8 mouse cellular contexts compared by ENCODE assay signal in the genomic region with DNA sequence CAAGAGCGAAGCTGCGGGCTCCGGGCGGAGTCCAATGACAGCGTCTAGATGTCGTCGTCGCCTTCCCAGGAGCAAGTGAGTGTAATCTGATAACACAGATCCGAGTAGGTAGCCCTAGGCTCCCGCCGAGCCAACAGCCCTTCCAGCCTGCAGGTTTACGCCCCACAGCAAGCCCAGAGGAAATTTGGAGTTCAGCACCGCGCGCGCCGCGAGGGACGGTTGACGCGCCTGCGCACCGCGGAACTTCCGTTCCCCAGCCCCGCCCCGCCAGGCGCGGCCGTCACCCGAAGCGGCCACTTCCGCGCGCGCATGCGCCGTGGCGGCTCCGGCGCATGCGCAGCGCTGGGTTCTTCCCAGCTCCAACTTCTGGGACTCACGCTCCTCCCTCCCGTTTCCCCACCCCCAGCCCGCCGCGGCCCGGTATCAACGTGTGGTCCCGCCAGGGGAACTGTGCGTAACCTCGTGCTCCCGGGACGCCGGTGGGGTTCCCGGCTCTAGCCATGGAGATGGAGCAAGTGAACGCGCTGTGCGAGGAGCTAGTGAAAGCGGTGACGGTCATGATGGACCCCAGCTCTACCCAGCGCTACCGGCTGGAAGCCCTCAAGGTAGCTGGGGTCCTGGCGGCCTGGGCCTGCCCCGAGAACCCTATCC. TPM values are rescaled to one million over a fixed set of nuclear protein-coding genes. Genes with fewer than 3 reads are reported as not detected.
DNase-seq lines count a peak whose midpoint lies in the region; ATAC-seq and TF ChIP-seq lines count a peak whose summit lies in the region.

A gene (minus strand): TSS at position 225 of the 651 bp plus-strand sequence.
A gene (plus strand): TSS at position 362 of the 651 bp plus-strand sequence.

- peak; percentile 88 for ATAC-seq in embryonic facial prominence, embryonic 13.5 days (ENCODE audit: insufficient number of reproducible peaks, insufficient read depth, low FRiP score, low TSS enrichment, low read depth)
- peak; percentile 95 for ATAC-seq in limb, embryonic 13.5 days (ENCODE audit: low FRiP score, low read depth)
- peak; percentile 94 for ATAC-seq in midbrain, embryonic 16.5 days

- TF ChIP-seq EP300 in heart, adult 2 months (IDR thresholded peaks at IDR 0.05; ENCODE audit: insufficient read depth, low read depth, low read length) = no peak

- TF ChIP-seq POLR2A in heart, adult 2 months (IDR thresholded peaks at IDR 0.05; ENCODE audit: insufficient read depth, low read depth, low read length) = peak; percentile 83

- peak within 1 kb of the TSS; percentile 87 for H3K4me2 ChIP-seq in embryonic facial prominence, embryonic 13.5 days
- peak within 1 kb of the TSS; percentile 92 for H3K4me2 ChIP-seq in limb, embryonic 13.5 days (replicated peaks)
- H3K4me2 ChIP-seq in midbrain, embryonic 16.5 days (ENCODE audit: low read length) = peak within 1 kb of the TSS; percentile 91

- H3K9me3 ChIP-seq in embryonic facial prominence, embryonic 13.5 days = no peaks in the 10 kb centered on the region
- H3K9me3 ChIP-seq in limb, embryonic 13.5 days = no peaks in the 10 kb centered on the region
- no peaks in the 10 kb centered on the region for H3K9me3 ChIP-seq in midbrain, embryonic 16.5 days (replicated peaks; ENCODE audit: control insufficient read depth, low read length, poor library complexity, severe bottlenecking)

- H3K27ac ChIP-seq in embryonic facial prominence, embryonic 13.5 days = peak within 1 kb of the TSS; percentile 86
- peak within 1 kb of the TSS; percentile 76 for H3K27ac ChIP-seq in heart, adult 2 months
- H3K27ac ChIP-seq in limb, embryonic 13.5 days = peak within 1 kb of the TSS; percentile 83
- peak within 1 kb of the TSS; percentile 81 for H3K27ac ChIP-seq in midbrain, embryonic 16.5 days (ENCODE audit: low read length)

- 0% methylated on average over 66 of the region's 66 CpGs for WGBS in embryonic facial prominence, embryonic 13.5 days
- WGBS in heart, adult 2 months = under 1% methylated on average over 66 of the region's 66 CpGs
- under 1% methylated on average over 66 of the region's 66 CpGs for WGBS in limb, embryonic 13.5 days
- under 1% methylated on average over 66 of the region's 66 CpGs for WGBS in midbrain, embryonic 16.5 days

- H3K9ac ChIP-seq in embryonic facial prominence, embryonic 13.5 days = peak within 1 kb of the TSS; percentile 95
- peak within 1 kb of the TSS; percentile 88 for H3K9ac ChIP-seq in heart, adult 2 months (ENCODE audit: low read depth, low read length)
- peak within 1 kb of the TSS; percentile 94 for H3K9ac ChIP-seq in limb, embryonic 13.5 days
- peak within 1 kb of the TSS; percentile 83 for H3K9ac ChIP-seq in midbrain, embryonic 16.5 days (ENCODE audit: low read depth, low read length)

- peak; percentile 34 for TF ChIP-seq CTCF in heart, adult 2 months (IDR thresholded peaks at IDR 0.05)

- peaks cover 50% of the 10 kb centered on the region for H3K36me3 ChIP-seq in embryonic facial prominence, embryonic 13.5 days
- peaks cover 7% of the 10 kb centered on the region for H3K36me3 ChIP-seq in heart, adult 2 months (ENCODE audit: control insufficient read depth, insufficient read depth, low read length)
- peaks cover 48% of the 10 kb centered on the region for H3K36me3 ChIP-seq in limb, embryonic 13.5 days
- H3K36me3 ChIP-seq in midbrain, embryonic 16.5 days (ENCODE audit: control insufficient read depth, insufficient read depth, low read length) = peaks cover 16% of the 10 kb centered on the region

- peaks cover 28% of the 10 kb centered on the region for H3K4me1 ChIP-seq in embryonic facial prominence, embryonic 13.5 days
- peaks cover 2% of the 10 kb centered on the region for H3K4me1 ChIP-seq in heart, adult 2 months (ENCODE audit: control insufficient read depth, insufficient read depth, low read length)
- H3K4me1 ChIP-seq in limb, embryonic 13.5 days = peaks cover 26% of the 10 kb centered on the region
- H3K4me1 ChIP-seq in midbrain, embryonic 16.5 days (ENCODE audit: control insufficient read depth, insufficient read depth, low read length) = peaks cover 25% of the 10 kb centered on the region

- H3K27me3 ChIP-seq in embryonic facial prominence, embryonic 13.5 days = no peaks in the 10 kb centered on the region
- H3K27me3 ChIP-seq in heart, adult 2 months (ENCODE audit: control insufficient read depth, insufficient read depth, low read length) = no peaks in the 10 kb centered on the region
- no peaks in the 10 kb centered on the region for H3K27me3 ChIP-seq in limb, embryonic 13.5 days
- H3K27me3 ChIP-seq in midbrain, embryonic 16.5 days (ENCODE audit: control insufficient read depth, insufficient read depth, low read depth, low read length) = no peaks in the 10 kb centered on the region

- DNase-seq in 3134 (ENCODE audit: extremely low read depth, insufficient read length, low spot score) = peak; percentile 99
- peak; percentile 94 to 96 for DNase-seq in adrenal gland, postnatal 36 days
- peak; percentile 95 for DNase-seq in heart, adult 2 months
- DNase-seq in kidney, adult 8-10 months = peak; percentile 91 to 92
- DNase-seq in spleen, postnatal 10 days (ENCODE audit: low spot score in 2 of 2) = peak; percentile 92 to 96

- intact Hi-C loops in heart, adult 2 months (cut with DNase I) = loop anchor here (2.0 to 5.0 kb wide), 2 partner anchors 35 to 44 kb away; no protein-coding TSS in a partner anchor

- H3K4me3 ChIP-seq in embryonic facial prominence, embryonic 13.5 days = peak within 1 kb of the TSS; percentile 95
- peak within 1 kb of the TSS; percentile 74 for H3K4me3 ChIP-seq in heart, adult 2 months
- H3K4me3 ChIP-seq in limb, embryonic 13.5 days = peak within 1 kb of the TSS; percentile 92
- peak within 1 kb of the TSS; percentile 95 for H3K4me3 ChIP-seq in midbrain, embryonic 16.5 days (ENCODE audit: low read depth, low read length)

- no peaks in the 10 kb centered on the region for H3K79me2 ChIP-seq in heart, adult 2 months (replicated peaks; ENCODE audit: control insufficient read depth, insufficient read depth, low read length)

RNA-seq across cellular contexts. Expression of the first gene that starts in this region (rescaled TPM):
- total RNA-seq in adrenal gland, postnatal 36 days (2021) = 10 to 100 TPM; 43.3 to 45.3 TPM
- 20.4 and 24.4 TPM in 2 replicates for polyA plus RNA-seq in embryonic facial prominence, embryonic 13.5 days (2015; fragmentation: Nextera tagmentation; extraction: Ambion mirVana)
- total RNA-seq in heart, adult 2 months (2021) = 1 to 10 TPM; 8.2 to 8.3 TPM
- polyA plus RNA-seq in heart, adult 2 months (2012; rRNA removed) = 3.5 and 4.6 TPM in 2 replicates
- polyA plus RNA-seq in limb, embryonic 13.5 days (2015; fragmentation: Nextera tagmentation; extraction: Ambion mirVana) = 18.9 and 19.2 TPM in 2 replicates
- 7.7 and 7.8 TPM in 2 replicates for polyA plus RNA-seq in midbrain, embryonic 16.5 days (2015; fragmentation: Nextera tagmentation; extraction: Ambion mirVana)

RNA-seq across cellular contexts. Expression of the second gene that starts in this region (rescaled TPM):
- 10 to 100 TPM; 81.4 to 87.7 TPM for total RNA-seq in adrenal gland, postnatal 36 days (2021)
- polyA plus RNA-seq in embryonic facial prominence, embryonic 13.5 days (2015; fragmentation: Nextera tagmentation; extraction: Ambion mirVana) = 43.6 and 43.8 TPM in 2 replicates
- 10 to 100 TPM; 21.5 to 22.0 TPM for total RNA-seq in heart, adult 2 months (2021)
- 14.2 and 21.5 TPM in 2 replicates for polyA plus RNA-seq in heart, adult 2 months (2012; rRNA removed)
- 43.1 and 48.5 TPM in 2 replicates for polyA plus RNA-seq in limb, embryonic 13.5 days (2015; fragmentation: Nextera tagmentation; extraction: Ambion mirVana)
- polyA plus RNA-seq in midbrain, embryonic 16.5 days (2015; fragmentation: Nextera tagmentation; extraction: Ambion mirVana) = 36.0 and 37.4 TPM in 2 replicates

Comparison
In these comparisons a context has a peak if more than half of its experiments do, and no peak if none do; other contexts are left out.
1. Peak in every context shown above with its lines: DNase-seq, ATAC-seq, H3K4me3 ChIP-seq and H3K27ac ChIP-seq.
2. RNA of the first gene that starts in this region (total RNA-seq): 43.3 to 45.3 TPM in adrenal gland, postnatal 36 days; 8.2 to 8.3 TPM in heart, adult 2 months; every median in the first group is over 4 times any median in the second.